Mouse (Mus musculus) forebrain, postnatal 0 days (tissue): ENCODE measurements around the gene Gm11037. TPM values are rescaled to one million over a fixed set of nuclear protein-coding genes. Genes with fewer than 3 reads are reported as not detected.
"Not testable (repeated sequence)": the region's sequence is repeated elsewhere in the genome, so short reads cannot be mapped to it uniquely, and the experiment has no call there.

Experiments used
- ATAC-seq: fragments of 200-750 bp; cut with Nextera tagmentation; 2 replicates; pipeline ENCODE4 v1.8.0; 2017; ENCODE audit warnings: mild to moderate bottlenecking, moderate library complexity
- DNase-seq: peaks from one replicate; pipeline ENCODE4 v3.0.0-alpha.2; 2015
- H3K27ac ChIP-seq: fragments of 300-500 bp; sonication (generic); 2 replicates; pipeline ENCODE4 v1.5.1; 2014; ENCODE audit warnings: low read depth, mild to moderate bottlenecking, antibody characterized with exemption, low read length, moderate library complexity, mixed read lengths
- H3K27me3 ChIP-seq: fragments of 300-500 bp; sonication (generic); 2 replicates; pipeline ENCODE4 v1.6.1; 2014; ENCODE audit warnings: mild to moderate bottlenecking, low read length, mixed read lengths; ENCODE audit not compliant: insufficient read depth
- H3K36me3 ChIP-seq: fragments of 300-500 bp; sonication (generic); 2 replicates; pipeline ENCODE4 v1.6.1; 2014; ENCODE audit warnings: mild to moderate bottlenecking, moderate library complexity; ENCODE audit not compliant: insufficient read depth
- H3K4me1 ChIP-seq: fragments of 300-500 bp; sonication (generic); 2 replicates; pipeline ENCODE4 v1.6.1; 2014; ENCODE audit warnings: antibody characterized with exemption; ENCODE audit not compliant: insufficient read depth
- H3K4me2 ChIP-seq: fragments of 300-500 bp; sonication (generic); 2 replicates; pipeline ENCODE4 v1.6.1; 2014; ENCODE audit warnings: low read depth, mild to moderate bottlenecking, moderate library complexity
- H3K4me3 ChIP-seq: fragments of 300-500 bp; sonication (generic); 2 replicates; pipeline ENCODE4 v1.5.1; 2014; ENCODE audit warnings: low read depth, low read length, mixed read lengths
- H3K9ac ChIP-seq: fragments of 300-500 bp; sonication (generic); 2 replicates; pipeline ENCODE4 v1.6.1; 2014; ENCODE audit warnings: mild to moderate bottlenecking
- H3K9me3 ChIP-seq: fragments of 300-500 bp; sonication (generic); 2 replicates; pipeline ENCODE4 v1.6.1; 2016; ENCODE audit warnings: low read length
- CTCF ChIP-seq: sonication (generic); IDR thresholded peaks from 2 replicates; pipeline ENCODE4 v1.5.1; 2016; ENCODE audit warnings: antibody characterized with exemption, control low read depth, low read depth
- WGBS: fragments of 180-500 bp; shearing (Covaris S2); extraction: QIAGEN DNeasy Blood & Tissue Kit; methylation state at CpG from one replicate; pipeline ENCODE4 v1.1.7; 2014; 5-methylcytosine and 5-hydroxymethylcytosine counted together
- polyA plus RNA-seq: library from polyadenylated mRNA; unstranded; fragments of >200 nt; fragmentation: Nextera tagmentation; extraction: Ambion mirVana; gene quantifications from 2 replicates; pipeline ENCODE4 v1.2.1, GENCODE M21; 2015
- total RNA-seq: library from RNA; depleted of rRNA; stranded (reverse); fragments of >200 nt; gene quantifications from 2 replicates; pipeline ENCODE4 v1.2.3, GENCODE M21; 2014

The Gm11037 gene
- total and polyA plus RNA-seq, 2 experiments from 2014 or later = not detected

DNA sequence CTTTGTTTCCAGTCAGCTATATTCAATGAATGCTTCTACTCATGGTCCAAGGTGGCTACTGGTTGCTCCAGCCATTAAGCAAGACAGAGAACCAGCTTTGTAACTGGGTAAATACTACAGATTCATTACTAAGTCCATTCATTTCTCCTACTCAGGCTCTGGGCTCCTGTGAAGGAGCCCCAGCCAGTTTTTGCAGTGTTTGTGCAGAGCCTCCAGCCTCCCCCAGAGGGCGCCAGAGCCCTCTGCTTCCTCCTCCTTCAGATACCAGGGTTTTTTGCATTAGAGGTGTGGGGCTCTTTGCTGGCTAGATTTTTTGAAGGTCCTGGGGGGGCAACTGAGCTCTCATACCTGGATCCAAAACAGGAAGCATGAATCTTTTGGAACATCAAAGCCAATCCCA lies 38.5 kb upstream of the Gm11037 start:
- DNase-seq (peak; percentile 79), ATAC-seq (peak; percentile 65)
- TF ChIP-seq CTCF = peak; percentile 86
- Histone ChIP-seq H3K9ac (no peak overlapping the region), H3K9me3 (no peaks in the 10 kb centered on the region), H3K4me3 (no peak overlapping the region), H3K36me3 (no peaks in the 10 kb centered on the region), H3K27ac (no peak overlapping the region), H3K4me2 (no peak overlapping the region), H3K27me3 (no peaks in the 10 kb centered on the region), H3K4me1 (no peaks in the 10 kb centered on the region)
- WGBS = 6% methylated on average over 1 of the region's 1 CpGs

DNA sequence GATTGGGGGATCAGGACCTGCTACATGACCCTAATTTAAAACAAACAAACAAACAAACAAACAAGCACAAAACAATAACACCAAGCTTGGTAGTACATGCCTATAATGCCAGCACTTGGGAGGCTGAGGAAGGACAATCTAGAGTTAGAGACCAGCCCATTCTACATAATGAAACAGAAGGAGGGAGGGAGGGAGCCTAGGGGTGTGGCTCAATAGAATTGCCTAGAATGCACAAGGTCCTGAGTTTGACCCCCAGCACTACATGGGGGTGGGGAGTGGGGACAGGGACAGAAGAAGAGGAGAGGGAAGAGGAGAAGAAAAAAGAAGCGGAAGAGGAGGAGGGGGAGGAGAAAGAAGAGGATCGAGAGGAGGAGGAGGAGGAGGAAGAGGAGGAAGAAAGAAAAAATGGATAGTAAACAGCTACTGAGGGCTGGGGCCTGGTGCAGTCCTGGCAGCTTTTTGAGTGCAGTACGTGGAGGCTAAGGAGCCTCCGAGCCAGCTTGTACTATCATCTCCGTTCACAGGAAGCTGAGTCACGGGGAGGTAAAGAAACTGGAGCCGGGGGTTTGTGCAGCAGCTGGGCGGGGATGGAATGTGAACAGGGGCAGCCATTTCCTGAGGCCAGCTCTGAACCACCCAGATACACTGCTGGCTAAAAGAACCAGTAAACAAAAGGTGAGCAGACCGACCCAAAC lies 37.0 kb upstream of the Gm11037 start:
- 23% methylated on average over 9 of the region's 9 CpGs for WGBS
- Histone ChIP-seq H3K4me3 (no peak overlapping the region), H3K27me3 (no peaks in the 10 kb centered on the region), H3K36me3 (no peaks in the 10 kb centered on the region), H3K9ac (no peak overlapping the region), H3K27ac (no peak overlapping the region), H3K9me3 (no peaks in the 10 kb centered on the region), H3K4me2 (no peak overlapping the region), H3K4me1 (no peaks in the 10 kb centered on the region)
- TF ChIP-seq CTCF = no peak
- ATAC-seq (no peak), DNase-seq (no peak)

DNA sequence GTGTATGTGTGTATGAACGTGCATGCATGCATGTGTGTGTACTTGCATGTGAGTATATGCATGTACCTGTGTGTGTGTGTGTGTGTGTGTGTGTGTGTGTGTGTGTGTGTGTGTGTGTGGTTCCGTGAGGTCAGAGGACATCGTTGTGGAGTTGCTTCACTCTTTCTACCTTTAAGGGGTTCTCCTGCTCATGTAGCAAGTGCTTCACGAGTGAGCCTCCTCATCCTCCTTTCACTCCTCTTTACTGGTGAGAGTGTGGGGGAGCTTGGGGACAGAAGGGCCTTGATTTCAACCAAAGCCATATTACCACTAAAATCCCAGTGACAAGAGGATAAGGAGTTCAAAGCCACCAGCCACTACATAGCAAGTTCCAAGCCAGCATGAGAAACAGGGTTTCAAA lies 36.2 kb upstream of the Gm11037 start:
- WGBS = 77% methylated on average over 4 of the region's 4 CpGs
- no peak overlapping the region for H3K27ac ChIP-seq
- TF ChIP-seq CTCF = no peak
- no peaks in the 10 kb centered on the region for H3K9me3 ChIP-seq
- ATAC-seq = no peak
- H3K4me3 ChIP-seq = no peak overlapping the region
- no peak overlapping the region for H3K9ac ChIP-seq
- H3K27me3 ChIP-seq = no peaks in the 10 kb centered on the region
- no peaks in the 10 kb centered on the region for H3K36me3 ChIP-seq
- H3K4me2 ChIP-seq = no peak overlapping the region
- H3K4me1 ChIP-seq = no peaks in the 10 kb centered on the region
- DNase-seq = no peak

DNA sequence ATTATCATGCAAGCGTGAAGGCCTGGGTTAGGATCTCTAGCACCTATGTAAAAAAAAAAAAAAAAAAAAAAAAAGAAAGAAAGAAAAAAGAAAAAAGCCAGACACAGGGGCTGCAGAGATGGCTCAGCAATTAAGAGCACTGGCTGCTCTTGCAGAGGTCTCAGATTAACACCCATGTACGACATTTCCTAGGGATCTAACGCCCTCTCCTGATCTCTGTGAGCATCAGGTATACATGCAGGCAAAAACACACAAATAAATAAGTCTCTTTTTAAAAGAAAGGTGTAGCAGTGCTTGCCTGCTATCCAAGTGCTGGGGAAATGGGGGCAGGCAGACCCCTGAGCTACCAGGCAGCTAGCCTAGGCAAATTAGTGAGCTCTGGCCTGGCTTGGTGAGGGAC lies 31.8 kb upstream of the Gm11037 start:
- Histone ChIP-seq H3K27me3 (no peaks in the 10 kb centered on the region), H3K36me3 (no peaks in the 10 kb centered on the region), H3K4me2 (no peak overlapping the region), H3K9ac (no peak overlapping the region), H3K9me3 (no peaks in the 10 kb centered on the region), H3K4me3 (no peak overlapping the region), H3K27ac (no peak overlapping the region), H3K4me1 (no peaks in the 10 kb centered on the region)
- WGBS = 68% methylated on average over 3 of the region's 3 CpGs
- DNase-seq (no peak), ATAC-seq (no peak)
- TF ChIP-seq CTCF = no peak

DNA sequence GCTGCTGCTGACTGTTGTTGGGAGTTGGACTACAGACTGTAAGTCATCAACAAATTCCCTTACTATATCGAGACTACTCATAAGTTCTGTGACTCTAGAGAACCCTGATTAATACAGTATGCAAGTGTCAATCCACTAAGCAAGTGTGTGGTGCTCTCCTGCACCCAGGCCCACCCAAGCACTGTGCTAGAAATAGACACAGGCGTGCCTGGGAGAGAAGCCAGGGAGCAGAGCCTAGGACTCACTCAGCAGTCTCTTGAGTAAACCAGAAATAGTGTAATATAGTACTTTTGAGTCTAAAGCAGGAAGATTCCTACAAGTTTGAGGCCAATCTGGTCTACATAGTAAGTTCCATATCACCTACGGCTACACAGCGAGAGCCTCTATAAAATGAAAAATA lies 29.3 kb upstream of the Gm11037 start:
- no peak for ATAC-seq
- Histone ChIP-seq H3K27me3 (no peaks in the 10 kb centered on the region), H3K4me3 (no peak overlapping the region), H3K36me3 (no peaks in the 10 kb centered on the region), H3K4me1 (no peaks in the 10 kb centered on the region), H3K9me3 (no peaks in the 10 kb centered on the region), H3K27ac (no peak overlapping the region), H3K9ac (no peak overlapping the region), H3K4me2 (no peak overlapping the region)
- TF ChIP-seq CTCF = no peak
- 89% methylated on average over 4 of the region's 4 CpGs for WGBS
- DNase-seq = no peak

DNA sequence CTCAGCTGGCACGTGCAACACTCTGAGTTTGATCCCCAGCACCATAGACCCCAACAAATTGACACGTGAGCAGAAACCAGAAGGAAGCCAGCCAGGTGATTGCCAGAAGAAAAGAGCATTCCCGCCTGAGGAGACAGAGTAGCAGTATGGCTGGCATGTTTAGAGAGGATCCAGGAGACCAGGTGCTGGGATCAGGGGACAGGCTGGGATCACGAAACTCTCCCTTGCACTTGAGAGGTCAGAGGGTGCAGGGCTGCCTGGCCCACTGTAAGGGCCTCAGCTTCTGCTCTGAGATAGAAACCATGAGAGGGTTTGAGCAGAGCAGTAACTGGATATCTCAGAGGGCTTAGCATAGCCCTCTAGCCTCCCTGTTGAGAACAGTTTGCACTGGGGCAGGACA lies 28.2 kb upstream of the Gm11037 start:
- H3K27ac ChIP-seq, H3K9ac ChIP-seq, ATAC-seq, H3K9me3 ChIP-seq, H3K4me2 ChIP-seq, DNase-seq, H3K27me3 ChIP-seq, H3K36me3 ChIP-seq, H3K4me3 ChIP-seq, H3K4me1 ChIP-seq: not testable (repeated sequence)
- WGBS = 70% methylated on average over 4 of the region's 4 CpGs

DNA sequence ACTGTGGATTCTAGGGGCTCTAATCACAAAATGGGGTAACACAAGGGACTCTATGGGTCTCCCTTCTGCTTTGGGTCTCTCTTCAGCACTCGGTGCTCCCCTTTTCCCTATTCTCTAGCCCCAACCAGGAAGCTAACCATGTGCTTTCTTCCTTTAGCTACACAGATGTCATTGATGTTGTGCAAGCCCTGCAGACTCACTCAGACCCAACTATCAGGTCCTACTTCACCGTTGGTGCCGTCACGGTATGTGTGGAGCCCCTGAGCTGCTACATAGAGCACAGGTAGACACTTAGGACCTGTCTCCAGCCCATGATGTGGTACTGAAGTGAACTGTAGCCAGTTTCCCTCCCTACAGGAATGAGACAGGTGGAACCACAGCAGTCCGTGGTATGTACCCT lies 27.3 kb upstream of the Gm11037 start:
- H3K4me3 ChIP-seq = no peak overlapping the region
- no peaks in the 10 kb centered on the region for H3K36me3 ChIP-seq
- 89% methylated on average over 5 of the region's 5 CpGs for WGBS
- H3K9me3 ChIP-seq = no peaks in the 10 kb centered on the region
- no peaks in the 10 kb centered on the region for H3K4me1 ChIP-seq
- no peak overlapping the region for H3K9ac ChIP-seq
- DNase-seq = no peak
- H3K4me2 ChIP-seq = no peak overlapping the region
- TF ChIP-seq CTCF = no peak
- H3K27ac ChIP-seq = no peak overlapping the region
- no peaks in the 10 kb centered on the region for H3K27me3 ChIP-seq
- no peak for ATAC-seq
